Mouse (Mus musculus) kidney, embryonic 14.5 days (tissue): ENCODE measurements around the gene Olfr1058. TPM values are rescaled to one million over a fixed set of nuclear protein-coding genes. Genes with fewer than 3 reads are reported as not detected.
"Not testable (repeated sequence)": the region's sequence is repeated elsewhere in the genome, so short reads cannot be mapped to it uniquely, and the experiment has no call there.

Experiments
- ATAC-seq: fragments of 200-750 bp; cut with Nextera tagmentation; 2 replicates; pipeline ENCODE4 v1.8.0; 2017; ENCODE audit warnings: moderate number of reproducible peaks, mild to moderate bottlenecking, moderate TSS enrichment, moderate library complexity; ENCODE audit not compliant: low FRiP score, low TSS enrichment
- H3K27ac ChIP-seq: fragments of 300-500 bp; sonication (generic); 2 replicates; pipeline ENCODE4 v1.5.1; 2014; ENCODE audit warnings: low read depth, mild to moderate bottlenecking, low read length, moderate library complexity, mixed read lengths
- H3K27me3 ChIP-seq: fragments of 300-500 bp; sonication (generic); 2 replicates; pipeline ENCODE4 v1.6.1; 2014; ENCODE audit warnings: mild to moderate bottlenecking, low read length; ENCODE audit not compliant: control insufficient read depth, insufficient read depth
- H3K36me3 ChIP-seq: fragments of 300-500 bp; sonication (generic); 2 replicates; pipeline ENCODE4 v1.6.1; 2014; ENCODE audit warnings: low read length, mixed read lengths; ENCODE audit not compliant: control insufficient read depth, insufficient read depth
- H3K4me1 ChIP-seq: fragments of 300-500 bp; sonication (generic); 2 replicates; pipeline ENCODE4 v1.6.1; 2014; ENCODE audit warnings: low read length, mixed read lengths; ENCODE audit not compliant: control insufficient read depth, insufficient read depth
- H3K4me2 ChIP-seq: fragments of 300-500 bp; sonication (generic); replicated peaks from 2 replicates; pipeline ENCODE4 v1.6.1; 2014; ENCODE audit warnings: low read depth, mild to moderate bottlenecking, low read length
- H3K4me3 ChIP-seq: fragments of 300-500 bp; sonication (generic); 2 replicates; pipeline ENCODE4 v1.5.1; 2014; ENCODE audit warnings: mild to moderate bottlenecking, low read length
- H3K9ac ChIP-seq: fragments of 300-500 bp; sonication (generic); 2 replicates; pipeline ENCODE4 v1.6.1; 2014; ENCODE audit warnings: low read depth, mild to moderate bottlenecking, low read length, moderate library complexity
- H3K9me3 ChIP-seq: fragments of 300-500 bp; sonication (generic); 2 replicates; pipeline ENCODE4 v1.6.1; 2016; ENCODE audit warnings: low read length; ENCODE audit not compliant: control insufficient read depth
- WGBS: fragments of 180-500 bp; shearing (Covaris S2); extraction: QIAGEN DNeasy Blood & Tissue Kit; methylation state at CpG from one replicate; pipeline ENCODE4 v1.1.7; 2014; 5-methylcytosine and 5-hydroxymethylcytosine counted together
- polyA plus RNA-seq: library from polyadenylated mRNA; unstranded; fragments of >200 nt; fragmentation: Nextera tagmentation; extraction: Ambion mirVana; gene quantifications from 2 replicates; pipeline ENCODE4 v1.2.1, GENCODE M21; 2014

Gene Olfr1058
- not detected in 2 replicates for polyA plus RNA-seq

- H3K36me3 ChIP-seq, ATAC-seq, H3K4me3 ChIP-seq, H3K27me3 ChIP-seq, H3K9me3 ChIP-seq, H3K4me2 ChIP-seq, H3K9ac ChIP-seq, H3K4me1 ChIP-seq, H3K27ac ChIP-seq: not testable (repeated sequence)
These were observed at the start of gene Olfr1058 for GRCm38 (mm10) chr2:86388461-86388860. TSS of gene Olfr1058 (minus strand) at chr2:86388561.

- H3K9me3 ChIP-seq, ATAC-seq, H3K27me3 ChIP-seq, H3K4me3 ChIP-seq, H3K9ac ChIP-seq, H3K27ac ChIP-seq, H3K4me1 ChIP-seq, H3K36me3 ChIP-seq, H3K4me2 ChIP-seq: not testable (repeated sequence)
- 89% methylated on average over 8 of the region's 8 CpGs for WGBS
These were observed 40.1 kb upstream of the Olfr1058 start for GRCm38 (mm10) chr2:86428511-86428910.

- ATAC-seq, H3K4me3 ChIP-seq, H3K4me1 ChIP-seq, H3K9ac ChIP-seq, H3K27ac ChIP-seq, H3K4me2 ChIP-seq, H3K9me3 ChIP-seq, H3K36me3 ChIP-seq, H3K27me3 ChIP-seq: not testable (repeated sequence)
These were observed 38.3 kb upstream of the Olfr1058 start, which contains the start of gene Olfr1062 for GRCm38 (mm10) chr2:86426649-86427048. TSS of gene Olfr1062 (minus strand) at chr2:86426749.

- ATAC-seq = no peak
These were observed 25.6 kb upstream of the Olfr1058 start, which contains the start of gene Olfr1061 for GRCm38 (mm10) chr2:86413950-86414349. TSS of gene Olfr1061 (minus strand) at chr2:86414050.

GRCm38 (mm10) chr2:86395114-86395513, 6.8 kb upstream of the Olfr1058 start:
- Histone ChIP-seq H3K27me3 (no peaks in the 10 kb centered on the region), H3K36me3 (no peaks in the 10 kb centered on the region), H3K9me3 (no peaks in the 10 kb centered on the region), H3K27ac (no peak overlapping the region), H3K4me2 (no peak overlapping the region), H3K9ac (no peak overlapping the region), H3K4me3 (no peak overlapping the region), H3K4me1 (no peaks in the 10 kb centered on the region)
- no peak for ATAC-seq
- 92% methylated on average over 2 of the region's 2 CpGs for WGBS

More at GRCm38 (mm10) chr2:86413950-86414349, 25.6 kb upstream of the Olfr1058 start, which contains the start of gene Olfr1061:
- no peak within 1 kb of the TSS for H3K4me2 ChIP-seq
- H3K9ac ChIP-seq = no peak within 1 kb of the TSS
- no peaks in the 10 kb centered on the region for H3K36me3 ChIP-seq
- WGBS = 86% methylated on average over 1 of the region's 1 CpGs
- H3K9me3 ChIP-seq = no peaks in the 10 kb centered on the region
- no peaks in the 10 kb centered on the region for H3K4me1 ChIP-seq
- H3K27me3 ChIP-seq = no peaks in the 10 kb centered on the region
- H3K27ac ChIP-seq = no peak within 1 kb of the TSS
- no peak within 1 kb of the TSS for H3K4me3 ChIP-seq

- Histone ChIP-seq H3K4me1 (no peaks in the 10 kb centered on the region), H3K9ac (no peak within 1 kb of the TSS), H3K36me3 (no peaks in the 10 kb centered on the region), H3K27ac (no peak within 1 kb of the TSS), H3K27me3 (no peaks in the 10 kb centered on the region), H3K9me3 (no peaks in the 10 kb centered on the region), H3K4me2 (no peak within 1 kb of the TSS), H3K4me3 (no peak within 1 kb of the TSS)
- no peak for ATAC-seq
These were observed 10.1 kb downstream of the Olfr1058 start, which contains the start of gene Olfr1057 for GRCm38 (mm10) chr2:86378293-86378692. TSS of gene Olfr1057 (minus strand) at chr2:86378393.

GRCm38 (mm10) chr2:86366342-86366741, 22.0 kb downstream of the Olfr1058 start:
- H3K4me3 ChIP-seq, H3K4me2 ChIP-seq, H3K27ac ChIP-seq, H3K9me3 ChIP-seq, H3K27me3 ChIP-seq, H3K36me3 ChIP-seq, H3K9ac ChIP-seq, H3K4me1 ChIP-seq, ATAC-seq: not testable (repeated sequence)
- 80% methylated on average over 1 of the region's 6 CpGs for WGBS

GRCm38 (mm10) chr2:86362369-86362768, 26.0 kb downstream of the Olfr1058 start, which contains the start of gene Olfr1056:
TSS of gene Olfr1056 (minus strand) at chr2:86362469.
- H3K9ac ChIP-seq = no peak within 1 kb of the TSS
- no peaks in the 10 kb centered on the region for H3K9me3 ChIP-seq
- ATAC-seq = no peak
- H3K27me3 ChIP-seq = no peaks in the 10 kb centered on the region
- no peak within 1 kb of the TSS for H3K4me2 ChIP-seq
- no peak within 1 kb of the TSS for H3K27ac ChIP-seq
- H3K4me1 ChIP-seq = no peaks in the 10 kb centered on the region
- no peak within 1 kb of the TSS for H3K4me3 ChIP-seq
- no peaks in the 10 kb centered on the region for H3K36me3 ChIP-seq

- H3K9ac ChIP-seq, H3K27ac ChIP-seq, H3K4me1 ChIP-seq, H3K36me3 ChIP-seq, H3K4me2 ChIP-seq, H3K9me3 ChIP-seq, ATAC-seq, H3K4me3 ChIP-seq, H3K27me3 ChIP-seq: not testable (repeated sequence)
- WGBS = 97% methylated on average over 1 of the region's 1 CpGs
These were observed 36.6 kb downstream of the Olfr1058 start for GRCm38 (mm10) chr2:86351751-86352150.
